Mouse (Mus musculus) E14TG2a.4 (cell line): Measurements from ENCODE around the gene Olfr329-ps.
"Not testable (repeated sequence)": the region's sequence is repeated elsewhere in the genome, so short reads cannot be mapped to it uniquely, and the experiment has no call there.

Experiments used
- H3K27me3 ChIP-seq: 2 replicates; pipeline ENCODE4 v1.6.1; 2014; ENCODE audit warnings: low read length, control low read depth; ENCODE audit not compliant: insufficient read depth
- H3K36me3 ChIP-seq: 2 replicates; pipeline ENCODE4 v1.6.1; 2014; ENCODE audit warnings: low read length, control low read depth; ENCODE audit not compliant: insufficient read depth
- H3K4me1 ChIP-seq: replicated peaks from 2 replicates; pipeline ENCODE4 v1.6.1; 2014; ENCODE audit warnings: low read depth, low read length, control low read depth
- H3K4me3 ChIP-seq: replicated peaks from 2 replicates; pipeline ENCODE4 v1.5.1; 2014; ENCODE audit warnings: mild to moderate bottlenecking, low read length
- H3K9me3 ChIP-seq: 2 replicates; pipeline ENCODE4 v1.6.1; 2014; ENCODE audit warnings: low read length, control low read depth
- CTCF ChIP-seq: conservative IDR thresholded peaks from 2 replicates; pipeline ENCODE4 v1.5.1; 2014; ENCODE audit warnings: low read length
- NANOG ChIP-seq: IDR thresholded peaks from 2 replicates; pipeline ENCODE4 v1.6.1; 2014; ENCODE audit warnings: borderline replicate concordance, low read length, mixed read lengths
- POU5F1 ChIP-seq: IDR thresholded peaks from 2 replicates; pipeline ENCODE4 v1.6.1; 2014; ENCODE audit warnings: low read length, borderline replicate concordance

Olfr329-ps gene

GRCm38 (mm10) chr11:58546322-58546721 is at the start of gene Olfr329-ps:
TSS of gene Olfr329-ps (minus strand) at chr11:58546422.
- no peak for TF ChIP-seq CTCF
- H3K4me1 ChIP-seq, result no peaks in the 10 kb centered on the region
- H3K27me3 ChIP-seq, result no peaks in the 10 kb centered on the region
- no peak within 1 kb of the TSS for H3K4me3 ChIP-seq
- H3K9me3 ChIP-seq, result no peaks in the 10 kb centered on the region
- H3K36me3 ChIP-seq, result no peaks in the 10 kb centered on the region

GRCm38 (mm10) chr11:58594814-58595213 is 48.6 kb upstream of the Olfr329-ps start, which contains the start of gene Olfr324:
TSS of gene Olfr324 (plus strand) at chr11:58595114.
- H3K4me1 ChIP-seq, result no peaks in the 10 kb centered on the region; the same call in 1 of the 2 replicates
- H3K4me3 ChIP-seq, result no peak within 1 kb of the TSS
- H3K9me3 ChIP-seq, result no peaks in the 10 kb centered on the region
- H3K36me3 ChIP-seq, result no peaks in the 10 kb centered on the region
- no peak for TF ChIP-seq NANOG
- TF ChIP-seq CTCF, result no peak
- no peak for TF ChIP-seq POU5F1
- no peaks in the 10 kb centered on the region for H3K27me3 ChIP-seq

GRCm38 (mm10) chr11:58588620-58589250 is 42.5 kb upstream of the Olfr329-ps start:
- no peak overlapping the region for H3K4me3 ChIP-seq
- no peaks in the 10 kb centered on the region for H3K27me3 ChIP-seq
- no peaks in the 10 kb centered on the region for H3K4me1 ChIP-seq
- H3K9me3 ChIP-seq, result peaks cover 9% of the 10 kb centered on the region; the same call in 1 of the 2 replicates
- H3K36me3 ChIP-seq, result no peaks in the 10 kb centered on the region
- TF ChIP-seq CTCF, result no peak
- no peak for TF ChIP-seq POU5F1
- TF ChIP-seq NANOG, result no peak

GRCm38 (mm10) chr11:58587898-58588348 is 41.7 kb upstream of the Olfr329-ps start:
- H3K4me1 ChIP-seq, result no peaks in the 10 kb centered on the region
- H3K27me3 ChIP-seq, result no peaks in the 10 kb centered on the region
- peaks cover 9% of the 10 kb centered on the region; the same call in 1 of the 2 replicates for H3K9me3 ChIP-seq
- no peak overlapping the region for H3K4me3 ChIP-seq
- TF ChIP-seq CTCF (peak; percentile 83), NANOG (no peak), POU5F1 (no peak)
- H3K36me3 ChIP-seq, result no peaks in the 10 kb centered on the region

- no peak for TF ChIP-seq NANOG
- TF ChIP-seq POU5F1, result no peak
- no peaks in the 10 kb centered on the region for H3K36me3 ChIP-seq
- H3K9me3 ChIP-seq, result no peaks in the 10 kb centered on the region
- no peak overlapping the region for H3K4me3 ChIP-seq
- no peaks in the 10 kb centered on the region for H3K4me1 ChIP-seq
- H3K27me3 ChIP-seq, result no peaks in the 10 kb centered on the region
Measured at GRCm38 (mm10) chr11:58578636-58579035, 32.4 kb upstream of the Olfr329-ps start.

GRCm38 (mm10) chr11:58577430-58577829 is 31.2 kb upstream of the Olfr329-ps start, which contains the start of gene Olfr325:
TSS of gene Olfr325 (plus strand) at chr11:58577730.
- TF ChIP-seq POU5F1 (no peak), CTCF (no peak), NANOG (no peak)
- Histone ChIP-seq H3K27me3 (no peaks in the 10 kb centered on the region), H3K9me3 (no peaks in the 10 kb centered on the region), H3K4me1 (no peaks in the 10 kb centered on the region), H3K36me3 (no peaks in the 10 kb centered on the region), H3K4me3 (no peak within 1 kb of the TSS)

- H3K9me3 ChIP-seq, result no peaks in the 10 kb centered on the region
- TF ChIP-seq NANOG (no peak), POU5F1 (no peak), CTCF (no peak)
- no peaks in the 10 kb centered on the region for H3K36me3 ChIP-seq
- no peaks in the 10 kb centered on the region for H3K4me1 ChIP-seq
- H3K27me3 ChIP-seq, result no peaks in the 10 kb centered on the region
- no peak within 1 kb of the TSS for H3K4me3 ChIP-seq
Measured at GRCm38 (mm10) chr11:58570405-58570804, 24.2 kb upstream of the Olfr329-ps start, which contains the start of gene Olfr224. TSS of gene Olfr224 (minus strand) at chr11:58570553.

- H3K4me1 ChIP-seq, result no peaks in the 10 kb centered on the region
- H3K27me3 ChIP-seq, result no peaks in the 10 kb centered on the region
- H3K9me3 ChIP-seq, result no peaks in the 10 kb centered on the region
- H3K36me3 ChIP-seq, result no peaks in the 10 kb centered on the region
- TF ChIP-seq CTCF (no peak), POU5F1 (no peak), NANOG (no peak)
- no peak within 1 kb of the TSS for H3K4me3 ChIP-seq
Measured at GRCm38 (mm10) chr11:58555536-58555935, 9.3 kb upstream of the Olfr329-ps start, which contains the start of gene Olfr328. TSS of gene Olfr328 (minus strand) at chr11:58555636.

GRCm38 (mm10) chr11:58534736-58535135 is 11.5 kb downstream of the Olfr329-ps start, which contains the start of gene Olfr330:
TSS of gene Olfr330 (minus strand) at chr11:58534836.
- H3K9me3 ChIP-seq, H3K27me3 ChIP-seq, H3K36me3 ChIP-seq, H3K4me3 ChIP-seq, H3K4me1 ChIP-seq: not testable (repeated sequence)

- H3K9me3 ChIP-seq, result peaks cover 19% of the 10 kb centered on the region
- not testable (repeated sequence) for H3K27me3 ChIP-seq, H3K36me3 ChIP-seq, H3K4me3 ChIP-seq, H3K4me1 ChIP-seq
Measured at GRCm38 (mm10) chr11:58519756-58520155, 26.5 kb downstream of the Olfr329-ps start.

GRCm38 (mm10) chr11:58518916-58519315 is 27.3 kb downstream of the Olfr329-ps start:
- not testable (repeated sequence) for H3K36me3 ChIP-seq, H3K4me1 ChIP-seq, H3K4me3 ChIP-seq, H3K27me3 ChIP-seq
- peaks cover 19% of the 10 kb centered on the region for H3K9me3 ChIP-seq

- H3K4me1 ChIP-seq, H3K9me3 ChIP-seq, H3K36me3 ChIP-seq, H3K27me3 ChIP-seq: not testable (repeated sequence)
- 0 out of 2 replicates have a peak overlapping the region, but pooled peaks have one; percentile 13 for H3K4me3 ChIP-seq
Measured at GRCm38 (mm10) chr11:58509058-58509457, 37.2 kb downstream of the Olfr329-ps start.

- H3K27me3 ChIP-seq, H3K4me1 ChIP-seq, H3K4me3 ChIP-seq, H3K9me3 ChIP-seq, H3K36me3 ChIP-seq: not testable (repeated sequence)
Measured at GRCm38 (mm10) chr11:58502472-58502871, 43.8 kb downstream of the Olfr329-ps start, which contains the start of gene Olfr331. TSS of gene Olfr331 (minus strand) at chr11:58502572.
